Mouse (Mus musculus) bone marrow macrophage, adult 2 months (primary cell): ENCODE measurements around the gene Gm45021.

Experiments used
- CTCF ChIP-seq: IDR thresholded peaks from 2 replicates; pipeline ENCODE4 v1.5.1; 2012; ENCODE audit warnings: low read depth, mild to moderate bottlenecking, low read length, moderate library complexity
- POLR2A ChIP-seq: IDR thresholded peaks from 2 replicates; pipeline ENCODE4 v1.6.1; 2012; ENCODE audit warnings: mild to moderate bottlenecking, low read depth, low read length, borderline replicate concordance

- TF ChIP-seq POLR2A (no peak), CTCF (no peak)
Observed at GRCm38 (mm10) chr6:48595278-48595677, 5.9 kb downstream of the Gm45021 start.
